Mouse (Mus musculus): ENCODE results near the gene Apod.
A peak's percentile ranks its signal among the peaks of the same experiment; 100 is the strongest.

The Apod gene

DNA sequence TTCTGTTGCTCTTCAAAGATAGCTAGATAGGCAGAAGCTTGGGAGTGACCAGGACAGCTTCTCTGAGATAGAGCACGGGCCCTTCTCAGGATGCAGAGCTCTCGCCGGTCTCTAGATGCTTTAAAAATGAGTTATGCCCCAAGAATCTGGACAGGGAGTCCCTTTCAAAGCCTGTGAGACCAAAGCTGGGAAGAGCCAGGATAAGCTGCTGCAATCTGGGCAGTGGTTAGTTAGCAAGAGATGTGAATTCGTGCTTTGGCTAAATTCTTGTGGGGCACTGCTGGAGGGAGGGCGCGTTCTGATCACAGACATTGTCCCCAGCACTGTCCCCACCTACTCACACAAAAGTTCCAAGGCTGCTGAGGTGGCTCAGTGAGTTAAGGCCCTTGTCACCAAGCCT, 36.0 kb downstream of the Apod start:
- no peak for DNase-seq

DNA sequence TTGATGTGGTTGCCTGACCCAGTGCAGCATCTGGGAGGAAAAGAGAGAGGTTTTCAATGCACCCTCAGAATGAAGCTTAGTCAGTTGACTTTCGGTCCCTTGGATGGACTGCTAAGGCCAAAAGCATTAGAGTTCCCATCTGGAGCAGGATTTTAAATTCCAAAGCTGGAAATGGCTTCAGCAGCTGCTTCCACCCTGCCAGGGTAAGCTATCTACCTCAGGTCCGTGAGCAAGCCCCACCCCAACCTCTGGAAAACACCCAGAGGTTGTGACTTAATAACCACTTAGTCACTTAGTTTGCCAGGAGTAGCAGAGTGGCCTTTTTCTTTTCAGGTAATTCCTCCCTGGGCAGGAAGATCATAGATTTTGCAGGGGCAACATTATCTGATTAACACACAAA, 36.5 kb downstream of the Apod start:
- no peak for DNase-seq

DNA sequence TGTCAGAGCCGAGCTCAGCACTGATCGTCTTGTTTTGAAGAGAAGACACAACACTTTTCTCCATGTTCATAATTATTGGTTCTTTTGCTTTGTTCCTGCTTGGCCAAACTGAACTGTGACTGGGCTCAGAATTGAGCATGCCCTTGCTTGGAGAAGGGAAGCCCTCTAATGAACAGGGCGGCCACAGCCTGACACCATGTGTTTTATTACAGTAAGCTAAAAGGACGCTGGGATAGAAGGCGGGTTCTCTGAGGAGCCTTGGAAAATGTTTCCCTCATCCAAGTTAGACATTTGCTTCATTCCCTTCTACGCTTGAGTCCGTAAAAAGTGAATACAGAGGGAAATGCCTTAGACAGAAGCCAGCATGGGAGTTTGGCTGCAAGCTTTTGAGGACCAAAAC, 37.6 kb downstream of the Apod start:
- no peak for DNase-seq

DNA sequence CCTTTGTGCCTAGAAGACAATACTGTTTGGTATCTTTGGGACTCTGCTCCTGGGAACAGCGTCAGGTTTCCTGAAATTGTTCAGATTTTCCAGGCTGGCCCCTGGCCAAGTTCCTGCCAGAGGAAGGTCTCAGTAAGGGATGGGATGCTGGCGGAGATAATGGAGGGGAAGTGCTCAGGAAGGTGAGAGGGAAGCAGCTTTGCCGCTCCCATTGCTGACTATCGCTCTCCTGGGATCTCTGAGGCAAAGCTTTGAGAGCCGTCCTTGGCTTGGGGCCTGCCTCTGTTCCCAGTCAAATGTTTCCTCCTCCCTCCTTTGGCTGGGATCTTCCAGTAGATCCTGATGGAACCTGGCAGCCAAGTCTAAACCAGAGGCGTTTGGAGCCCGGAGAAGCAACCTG, 38.1 kb downstream of the Apod start:
- peak; percentile 65 for DNase-seq

DNA sequence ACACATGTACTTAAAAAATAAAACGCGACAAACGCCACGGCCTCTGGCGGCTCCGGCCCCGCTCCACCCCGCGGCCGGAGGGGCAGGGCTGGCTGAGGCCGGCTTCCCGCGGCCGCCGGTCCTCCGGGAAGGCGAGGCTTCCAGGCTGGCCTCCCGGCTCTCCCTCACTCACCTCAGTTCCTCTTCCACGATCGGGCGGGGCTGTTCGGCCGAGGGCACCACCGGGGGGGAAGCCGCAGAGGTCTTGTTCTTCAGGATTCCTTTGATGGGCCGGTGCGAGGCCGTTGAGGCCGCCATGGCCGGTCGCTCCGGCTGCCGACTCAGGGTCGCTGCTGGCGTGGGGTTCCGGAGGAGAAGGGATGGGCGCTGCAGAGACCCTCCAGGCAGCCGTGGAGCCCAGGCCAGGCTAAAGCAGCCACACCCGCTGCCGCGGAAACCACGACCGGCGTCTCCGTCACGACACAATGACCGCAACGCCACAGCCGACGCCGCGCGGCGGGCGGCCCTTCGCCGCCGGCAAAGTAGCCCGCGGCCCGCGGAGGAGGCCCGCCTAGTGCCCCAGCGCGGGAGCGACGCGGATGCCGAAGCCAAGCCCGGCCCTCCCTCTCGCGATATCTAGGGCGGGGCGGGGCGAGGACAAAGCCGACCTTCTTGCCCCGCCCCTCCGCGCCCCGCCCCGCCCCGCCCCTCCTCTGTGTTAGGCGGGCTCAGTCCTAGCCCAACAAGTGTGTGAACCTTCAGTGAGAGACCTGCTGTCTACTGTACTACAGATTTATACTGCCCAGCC, 39.7 kb downstream of the Apod start, which contains the start of gene Ppp1r2:
Gene Ppp1r2, minus strand, starts transcription at position 604 of the 787 bp plus-strand sequence.
- DNase-seq = peak; percentile 87

DNA sequence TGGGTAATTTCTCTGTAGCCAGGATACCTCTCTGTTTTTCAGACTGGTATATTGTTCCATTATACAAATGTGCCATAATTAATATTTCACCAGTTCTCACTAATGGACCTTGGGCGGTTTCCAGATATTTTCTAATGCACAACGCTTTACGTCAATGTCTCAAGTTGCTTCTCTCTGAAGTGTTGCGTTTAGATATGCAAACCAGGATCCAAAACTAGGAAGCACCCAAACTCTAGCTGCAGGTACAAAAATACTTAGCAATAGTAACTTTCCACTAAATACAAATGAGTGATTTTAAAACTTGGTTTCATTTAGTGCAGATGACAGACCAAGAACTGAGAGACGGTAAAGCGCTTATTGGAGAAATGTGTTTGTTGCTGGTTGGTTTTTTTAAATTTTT, 40.5 kb downstream of the Apod start:
- peak; percentile 36 for DNase-seq

DNA sequence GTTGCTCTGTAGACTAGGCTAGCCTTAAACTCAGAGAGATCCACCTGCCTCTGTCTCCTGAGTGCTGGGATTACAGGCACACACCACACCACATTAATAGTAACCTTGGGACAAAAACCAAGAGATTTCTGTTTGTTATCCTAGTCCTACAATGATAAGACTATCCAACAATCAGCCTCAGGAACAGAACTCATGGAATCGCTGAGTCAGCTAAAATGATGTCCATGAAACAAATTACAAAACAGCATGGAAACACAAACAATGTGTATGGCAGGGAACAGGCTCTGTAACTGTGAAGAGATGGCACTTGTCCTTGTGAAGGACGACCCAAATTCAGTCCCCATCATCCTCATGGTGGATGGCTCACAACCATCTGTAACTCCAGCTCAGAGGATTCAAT, 47.9 kb downstream of the Apod start:
- no peak for DNase-seq

DNA sequence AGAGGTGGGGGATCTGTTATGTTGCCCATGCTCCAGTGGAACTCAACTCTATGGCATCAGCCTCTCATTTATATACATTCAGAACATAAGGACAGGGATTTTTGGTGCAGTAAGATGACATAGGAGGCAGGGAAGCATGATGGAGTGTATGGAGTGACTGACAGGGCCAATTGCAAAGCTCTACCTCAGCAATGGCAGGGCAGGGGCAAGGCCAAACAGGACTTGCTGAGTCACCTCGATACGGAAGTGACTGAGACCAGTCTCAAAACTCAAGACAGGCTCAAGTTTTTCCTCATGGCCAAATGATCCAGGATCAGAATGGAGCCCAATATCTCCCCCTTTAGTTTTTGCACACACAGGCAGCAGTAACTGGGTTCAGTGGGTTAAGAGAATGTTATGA, 58.5 kb downstream of the Apod start:
- no peak for DNase-seq

DNA sequence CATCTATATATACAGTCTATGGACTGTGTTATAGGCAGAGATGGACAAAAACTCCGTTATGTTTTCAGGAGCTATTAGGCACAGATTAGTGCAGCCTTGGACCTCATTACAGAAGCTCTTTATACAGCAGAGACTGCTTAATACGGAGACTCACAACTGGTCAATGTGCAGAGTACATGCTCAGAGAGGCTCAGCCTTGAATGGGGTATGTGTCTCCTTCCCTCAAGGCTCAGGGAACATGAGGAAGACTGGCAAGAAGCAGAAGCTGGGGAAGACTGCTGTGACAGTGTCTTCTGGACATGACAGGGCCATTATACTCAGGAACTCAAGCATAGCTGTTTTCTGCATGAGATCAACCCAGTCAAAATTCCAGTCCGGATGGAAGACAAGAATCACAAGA, 58.9 kb downstream of the Apod start:
- no peak for DNase-seq

DNA sequence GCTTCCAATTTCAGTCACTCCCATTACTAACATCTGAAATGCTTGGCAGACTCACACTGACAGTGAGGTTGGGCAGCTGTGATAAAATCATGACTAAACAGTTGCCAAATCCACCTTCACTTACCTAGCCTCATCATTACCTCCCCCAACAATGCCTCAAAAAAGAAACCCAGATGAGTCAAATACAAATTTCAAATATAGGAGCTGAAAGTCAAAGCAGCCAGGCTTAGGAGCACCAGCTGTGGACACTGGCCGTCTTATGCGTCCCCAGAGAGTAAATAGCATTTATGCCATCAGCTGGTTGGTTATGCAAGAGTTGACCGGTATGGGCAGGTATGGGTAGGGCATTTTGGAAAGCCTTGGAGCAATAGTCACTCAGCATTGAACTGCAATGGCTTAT, 65.2 kb downstream of the Apod start:
- DNase-seq = no peak

DNA sequence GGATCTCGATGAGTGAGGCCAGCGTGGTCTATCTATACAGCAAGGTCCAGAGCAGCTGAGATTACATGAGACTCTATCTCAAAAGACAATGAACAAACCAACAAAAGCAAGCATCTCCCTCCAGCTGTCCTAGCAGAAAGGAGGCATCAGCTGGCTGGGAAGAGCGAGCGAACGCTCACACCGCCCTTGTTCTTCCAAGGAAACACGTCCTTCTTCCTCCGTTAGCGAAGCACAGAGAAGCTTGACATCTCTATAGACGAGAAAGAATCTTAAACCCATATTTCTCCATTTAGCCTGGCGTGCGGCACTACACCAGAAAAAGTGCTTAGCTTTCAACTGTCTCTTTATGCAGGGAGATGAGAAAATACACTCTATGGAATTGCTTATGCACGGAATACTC, 65.9 kb downstream of the Apod start:
- DNase-seq = no peak

DNA sequence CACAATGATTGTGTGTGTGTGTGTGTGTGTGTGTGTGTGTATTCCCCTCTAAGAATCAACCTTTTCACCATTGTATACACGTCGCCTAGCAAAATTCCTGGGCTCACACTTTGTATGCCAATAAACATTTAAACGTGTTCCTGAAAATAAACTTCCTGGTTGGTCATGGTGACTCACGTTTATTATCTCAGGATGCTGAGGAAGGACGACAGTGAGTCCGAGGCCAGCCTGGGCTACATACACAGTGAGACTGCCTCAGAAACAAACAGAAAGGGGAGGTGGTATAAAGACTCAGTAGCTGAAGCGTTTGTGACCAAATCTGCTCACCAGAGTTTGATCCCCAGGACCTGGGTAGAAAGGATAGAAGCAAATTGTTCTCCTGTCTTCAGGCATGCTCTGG, 67.2 kb downstream of the Apod start:
- no peak for DNase-seq
